Mouse (Mus musculus): Measurements from ENCODE around the gene Gm6880.
"Not testable (repeated sequence)": the region's sequence is repeated elsewhere in the genome, so short reads cannot be mapped to it uniquely, and the experiment has no call there.

The Gm6880 gene

DNA sequence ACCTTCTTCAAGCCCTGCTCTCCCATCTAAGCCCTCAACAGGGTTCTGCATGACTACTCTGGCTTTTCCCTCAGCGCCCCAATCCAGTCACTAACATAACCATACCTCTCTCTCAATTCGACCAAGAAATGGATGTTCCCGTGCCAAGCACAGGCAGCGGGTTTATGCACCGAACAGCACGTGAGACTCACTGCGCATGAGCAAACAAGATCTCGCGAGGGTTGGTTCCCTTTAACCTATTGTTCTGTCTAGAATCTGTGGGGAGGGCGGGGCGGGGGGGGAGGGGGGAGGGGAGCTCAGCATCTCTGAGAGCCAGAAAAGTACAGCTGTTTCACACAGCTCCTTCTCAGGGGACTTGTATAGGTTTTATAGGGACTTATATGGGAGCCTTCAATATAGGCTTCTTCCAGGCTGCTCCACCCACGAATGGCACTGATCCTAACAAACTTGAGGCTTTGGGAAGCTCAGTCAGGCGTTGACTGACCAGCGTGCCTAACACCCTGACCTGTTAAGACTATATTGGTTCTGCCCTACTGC, at the start of gene Gm6880:
TSS of gene Gm6880 (minus strand) at position 51 of the 537 bp plus-strand sequence.
- not testable (repeated sequence) for DNase-seq (ENCODE audit: low read depth, low spot score)

DNA sequence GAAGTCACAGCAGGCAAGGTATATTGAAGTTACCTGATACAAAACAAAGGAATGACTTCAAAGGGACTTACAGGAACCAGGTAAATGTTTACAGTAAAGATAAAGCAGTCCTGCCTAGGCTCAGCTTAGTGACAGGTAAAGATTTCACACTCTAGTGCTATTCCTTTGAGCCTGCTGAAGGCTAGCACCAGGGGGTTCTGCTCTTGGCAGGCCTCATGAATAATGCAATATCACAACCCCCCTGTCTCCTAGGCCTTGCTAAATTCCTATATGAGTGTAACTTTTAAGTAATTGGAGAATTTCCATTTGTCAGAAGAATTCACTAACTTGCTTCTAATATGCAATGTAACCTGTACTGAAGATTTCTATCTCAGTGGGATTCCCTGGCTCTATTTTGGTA, 36.3 kb upstream of the Gm6880 start:
- peak; percentile 56 for DNase-seq (ENCODE audit: low read depth, low spot score)

DNA sequence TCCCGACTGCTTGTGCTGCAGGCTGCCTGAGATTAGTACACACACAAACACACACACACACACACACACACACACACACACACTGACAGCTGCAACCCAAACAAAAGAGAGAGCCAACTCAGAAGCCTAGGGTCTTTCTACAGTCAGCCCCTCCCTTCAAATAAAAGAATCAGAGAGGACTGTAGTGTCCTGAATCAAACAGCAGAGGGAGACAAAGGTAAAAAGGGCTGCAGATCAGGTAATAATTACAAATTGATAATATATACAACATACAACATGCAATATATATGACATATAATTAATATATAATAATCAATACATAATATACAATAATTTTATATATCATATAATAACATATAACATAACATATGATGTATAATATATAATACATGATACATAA, 15.9 kb upstream of the Gm6880 start:
- peak; percentile 7 for DNase-seq (ENCODE audit: low read depth, low spot score)

DNA sequence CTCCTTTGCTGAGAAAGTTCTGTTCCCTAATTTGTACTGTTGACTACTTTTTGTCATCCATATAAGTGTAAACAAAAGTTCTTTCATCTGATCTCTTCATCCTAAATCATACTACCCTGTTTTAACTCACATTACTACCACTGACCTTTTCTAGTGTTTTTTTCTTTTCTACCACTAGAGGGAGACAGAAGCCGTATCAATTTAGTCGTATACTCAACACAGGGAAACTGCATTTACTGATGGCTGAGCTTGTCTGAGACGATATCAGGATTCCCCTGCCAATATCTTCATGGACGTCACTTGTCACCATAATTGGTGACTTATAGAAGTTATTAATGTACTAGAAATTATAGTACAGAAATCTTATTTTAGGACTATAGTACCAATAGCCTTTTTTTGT, 28.4 kb downstream of the Gm6880 start:
- DNase-seq (ENCODE audit: low read depth, low spot score), result peak; percentile 39

DNA sequence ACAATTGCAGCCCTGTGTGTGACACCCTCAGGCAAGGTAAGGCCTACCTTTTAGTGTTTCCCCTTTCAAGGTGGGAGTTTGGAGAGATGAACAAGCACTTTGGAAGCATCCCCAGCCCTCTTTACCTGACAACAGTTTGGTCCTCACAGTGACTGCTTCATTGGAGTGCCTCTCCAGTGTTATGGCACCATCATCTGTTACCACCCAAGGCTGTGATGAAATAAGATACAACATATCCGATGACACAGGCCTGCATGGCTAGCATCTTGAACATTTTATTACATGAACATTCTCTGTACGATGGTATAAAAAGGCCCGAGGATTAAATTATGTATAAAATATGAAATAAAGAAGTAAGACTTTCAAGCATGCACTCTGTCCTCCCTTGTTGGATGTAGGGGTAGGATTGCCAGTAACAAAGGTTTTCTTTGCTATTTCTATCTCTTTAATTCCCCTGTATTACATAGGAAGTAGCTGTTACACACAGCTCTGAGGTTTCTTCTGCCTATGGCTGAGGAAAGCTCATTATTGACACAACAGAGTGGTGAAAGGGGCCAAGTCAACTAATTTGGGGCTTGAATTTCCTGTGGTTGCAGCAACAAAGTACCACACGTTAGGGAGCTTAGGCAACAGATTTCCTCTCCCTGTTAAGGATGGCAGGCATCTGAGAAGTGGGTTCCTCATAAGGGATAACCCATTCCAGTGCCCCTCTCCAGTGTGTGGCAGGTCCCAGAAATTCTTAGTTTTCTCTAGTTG, 29.9 kb downstream of the Gm6880 start:
- DNase-seq (ENCODE audit: low read depth, low spot score), result no peak
